Mouse (Mus musculus) testis, adult 2 months (tissue): ENCODE results near the gene Prss45. TPM values are rescaled to one million over a fixed set of nuclear protein-coding genes. Genes with fewer than 3 reads are reported as not detected.

Experiments
- H3K27ac ChIP-seq: fragments of 200-500 bp; 2 replicates; pipeline ENCODE4 v1.5.1; 2012; ENCODE audit warnings: low read depth, low read length; ENCODE audit not compliant: control insufficient read depth, insufficient read depth
- H3K27me3 ChIP-seq: fragments of 200-500 bp; 2 replicates; pipeline ENCODE4 v1.6.1; 2012; ENCODE audit warnings: mild to moderate bottlenecking, low read length, moderate library complexity; ENCODE audit not compliant: control insufficient read depth, insufficient read depth
- H3K36me3 ChIP-seq: fragments of 200-500 bp; 2 replicates; pipeline ENCODE4 v1.6.1; 2012; ENCODE audit warnings: mild to moderate bottlenecking, low read length; ENCODE audit not compliant: control insufficient read depth, insufficient read depth
- H3K4me1 ChIP-seq: fragments of 200-500 bp; 2 replicates; pipeline ENCODE4 v1.6.1; 2012; ENCODE audit warnings: low read length; ENCODE audit not compliant: control insufficient read depth, insufficient read depth
- H3K4me3 ChIP-seq: fragments of 200-500 bp; 2 replicates; pipeline ENCODE4 v1.5.1; 2012; ENCODE audit warnings: low read depth, mild to moderate bottlenecking, low read length, moderate library complexity, mixed read lengths; ENCODE audit not compliant: control insufficient read depth
- CTCF ChIP-seq: fragments of 200-500 bp; IDR thresholded peaks from 2 replicates; pipeline ENCODE4 v1.5.1; 2012; ENCODE audit warnings: low read depth, mild to moderate bottlenecking, inconsistent platforms, low read length, moderate library complexity; ENCODE audit not compliant: control insufficient read depth, insufficient read depth, insufficient replicate concordance
- POLR2A ChIP-seq: fragments of 200-500 bp; IDR thresholded peaks from 2 replicates; pipeline ENCODE4 v1.6.1; 2012; ENCODE audit warnings: low read depth, mild to moderate bottlenecking, inconsistent platforms, low read length, moderate library complexity; ENCODE audit not compliant: control insufficient read depth
- polyA plus RNA-seq: library from polyadenylated mRNA; depleted of rRNA; stranded (reverse); fragments of >200 nt; gene quantifications from 2 replicates; pipeline ENCODE4 v1.2.3, GENCODE M21; 2012

Prss45 gene
- polyA plus RNA-seq, 1 experiment, result 67.9 TPM

DNA sequence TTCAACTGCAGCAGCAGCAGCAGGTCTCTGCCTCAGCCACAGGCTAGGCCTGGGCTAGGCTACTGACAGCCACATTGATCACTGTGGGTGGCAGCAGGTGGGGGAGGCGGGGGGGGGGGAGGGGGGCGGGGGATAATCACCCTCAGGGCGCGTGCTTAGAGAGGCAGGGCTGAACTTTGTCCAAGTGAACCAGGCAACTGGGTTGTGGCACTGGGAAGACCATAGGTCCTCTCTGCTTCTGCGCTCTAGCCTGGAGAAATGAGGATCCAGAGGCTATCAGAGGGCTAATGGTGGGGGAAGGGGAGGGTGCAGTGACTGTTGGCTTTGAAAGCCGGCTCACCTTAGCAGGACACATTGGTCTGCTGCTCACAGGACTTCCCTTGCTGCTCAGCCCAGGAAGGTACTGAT is 40.9 kb downstream of the Prss45 start:
- no peak for TF ChIP-seq POLR2A
- TF ChIP-seq CTCF, result no peak
- Histone ChIP-seq H3K27me3 (no peaks in the 10 kb centered on the region), H3K4me3 (no peak overlapping the region)

GRCm38 (mm10) chr9:110877353-110877752 is 43.0 kb downstream of the Prss45 start:
- no peaks in the 10 kb centered on the region for H3K27me3 ChIP-seq
- TF ChIP-seq POLR2A (no peak), CTCF (no peak)

More for the DNA sequence above, 40.9 kb downstream of the Prss45 start:
- H3K36me3 ChIP-seq, result no peaks in the 10 kb centered on the region
- H3K27ac ChIP-seq, result no peak overlapping the region
- H3K4me1 ChIP-seq, result peaks cover 31% of the 10 kb centered on the region

DNA sequence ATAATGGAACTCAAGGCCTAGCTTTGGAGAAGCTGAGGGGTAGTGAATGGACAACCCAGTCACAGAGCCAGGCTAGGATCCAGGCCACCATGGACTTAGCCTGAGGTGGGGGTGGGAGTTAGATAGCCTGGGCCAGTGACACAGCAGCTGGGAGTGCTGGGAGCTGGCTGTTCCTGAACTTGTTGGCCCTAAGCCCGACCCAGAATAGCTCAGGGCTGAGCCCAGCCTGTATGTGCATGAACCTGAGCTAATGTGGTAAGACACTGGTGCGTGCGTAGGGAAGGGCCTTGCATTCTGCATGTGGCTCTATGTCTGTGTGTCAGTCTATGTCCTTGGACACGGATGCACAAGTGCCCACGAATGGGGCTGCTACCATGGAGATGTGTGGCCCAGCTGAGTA is 43.5 kb downstream of the Prss45 start:
- Histone ChIP-seq H3K36me3 (no peaks in the 10 kb centered on the region), H3K4me1 (peaks cover 37% of the 10 kb centered on the region), H3K27ac (peak overlapping the region; percentile 81), H3K27me3 (no peaks in the 10 kb centered on the region), H3K4me3 (no peak overlapping the region)
- TF ChIP-seq POLR2A, result peak; percentile 38; the same call in 1 of the 2 replicates
- no peak for TF ChIP-seq CTCF

More at GRCm38 (mm10) chr9:110877353-110877752, 43.0 kb downstream of the Prss45 start:
- Histone ChIP-seq H3K36me3 (no peaks in the 10 kb centered on the region), H3K4me3 (no peak overlapping the region), H3K27ac (peak overlapping the region; percentile 66), H3K4me1 (peaks cover 37% of the 10 kb centered on the region)

DNA sequence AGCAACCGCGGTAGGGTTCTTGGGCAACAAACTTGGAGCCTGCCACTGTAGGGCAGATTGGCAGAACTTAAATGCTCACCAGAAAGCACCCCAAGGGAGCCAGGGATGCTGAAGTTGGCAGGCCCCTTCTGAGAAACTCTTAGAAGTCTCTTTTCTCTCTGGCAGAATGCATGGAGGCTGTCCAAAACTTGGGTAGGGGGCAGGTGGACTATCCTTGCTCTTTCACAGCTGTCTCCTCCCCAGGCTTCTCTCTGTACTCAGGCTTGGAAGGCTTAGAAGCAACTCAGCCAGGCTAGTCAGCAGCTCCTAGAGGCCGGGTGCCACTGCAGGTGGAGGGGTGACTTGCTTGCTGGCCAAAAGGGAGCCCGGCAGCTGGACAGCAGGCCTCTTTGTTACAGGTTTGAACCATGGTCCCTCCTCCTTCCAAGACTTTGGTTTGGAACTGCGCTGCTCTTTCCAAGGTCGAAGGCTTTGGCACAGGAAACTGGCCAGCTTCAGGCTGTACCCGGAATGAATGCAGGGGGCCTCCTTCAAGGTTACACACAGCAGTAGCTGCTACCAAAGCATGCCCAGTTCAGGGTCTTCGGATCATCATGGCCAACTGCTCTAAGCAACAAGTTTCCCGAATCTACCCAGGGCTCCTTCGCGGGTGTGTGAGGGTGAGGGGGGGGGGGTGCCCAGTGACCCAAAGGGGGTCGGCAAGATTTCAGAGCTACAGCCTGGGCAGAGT is 45.0 kb downstream of the Prss45 start, which contains the start of gene Als2cl:
Als2cl (plus strand) TSS at position 680 of the 730 bp plus-strand sequence.
- H3K36me3 ChIP-seq, result no peaks in the 10 kb centered on the region
- peak within 1 kb of the TSS; percentile 88 for H3K27ac ChIP-seq
- H3K4me1 ChIP-seq, result peaks cover 27% of the 10 kb centered on the region
- no peaks in the 10 kb centered on the region for H3K27me3 ChIP-seq
- no peak for TF ChIP-seq CTCF
- TF ChIP-seq POLR2A, result no peak
- peak within 1 kb of the TSS; percentile 83 for H3K4me3 ChIP-seq

GRCm38 (mm10) chr9:110879998-110880561 is 45.7 kb downstream of the Prss45 start, which contains the start of gene Tmie:
Tmie (minus strand) TSS chr9:110880113.
- H3K27me3 ChIP-seq, result no peaks in the 10 kb centered on the region
- no peaks in the 10 kb centered on the region for H3K36me3 ChIP-seq
- H3K4me3 ChIP-seq, result peak within 1 kb of the TSS; percentile 83
- H3K4me1 ChIP-seq, result peaks cover 24% of the 10 kb centered on the region
- TF ChIP-seq POLR2A (peak; percentile 52), CTCF (no peak)
- H3K27ac ChIP-seq, result peak within 1 kb of the TSS; percentile 88

DNA sequence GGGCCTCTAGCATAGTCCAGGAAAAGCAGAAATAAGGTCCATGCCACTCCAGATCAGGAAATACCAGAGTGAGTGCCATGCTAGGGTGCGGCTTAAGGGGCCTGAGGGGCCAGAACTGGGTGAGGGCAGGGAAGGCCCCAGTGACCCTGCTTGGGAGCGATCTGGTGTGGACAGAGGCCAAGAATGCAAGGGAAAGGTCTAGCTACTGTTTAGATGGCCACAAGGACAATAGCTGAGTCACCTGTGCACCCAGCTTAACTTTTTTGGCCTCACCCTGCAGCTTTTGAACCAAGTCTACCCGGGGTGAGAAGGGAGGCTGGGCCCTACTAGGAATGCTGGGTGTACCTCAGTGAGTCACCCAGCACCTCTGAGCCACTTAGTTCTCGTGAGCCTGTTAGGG is 46.4 kb downstream of the Prss45 start:
- H3K4me3 ChIP-seq, result peak overlapping the region; percentile 83
- no peak overlapping the region; the same call in 1 of the 2 replicates for H3K27ac ChIP-seq
- no peaks in the 10 kb centered on the region for H3K27me3 ChIP-seq
- H3K4me1 ChIP-seq, result peaks cover 24% of the 10 kb centered on the region
- no peaks in the 10 kb centered on the region for H3K36me3 ChIP-seq
- TF ChIP-seq CTCF (no peak), POLR2A (no peak)

DNA sequence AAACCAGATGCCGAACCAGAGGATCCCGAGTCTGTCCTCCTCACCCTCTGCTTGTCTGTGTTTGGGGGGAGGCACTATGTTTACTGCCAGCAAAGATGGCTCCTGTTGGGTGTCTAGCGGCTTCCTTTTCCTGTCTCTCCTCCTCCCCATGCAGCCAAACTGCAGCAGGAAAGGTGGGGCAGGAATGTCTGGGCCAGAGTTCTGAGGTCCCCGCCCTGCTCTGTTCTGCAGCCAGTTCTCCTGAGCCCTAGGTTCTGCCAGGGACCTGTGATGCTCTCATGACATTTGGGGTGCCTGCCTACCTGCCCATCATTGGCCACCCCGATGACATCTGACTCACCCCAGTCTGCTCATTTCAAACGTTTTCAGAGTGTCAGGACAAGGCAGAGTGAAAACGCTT is 47.6 kb downstream of the Prss45 start:
- no peaks in the 10 kb centered on the region for H3K27me3 ChIP-seq
- TF ChIP-seq POLR2A (no peak), CTCF (no peak)
- H3K27ac ChIP-seq, result no peak overlapping the region
- no peaks in the 10 kb centered on the region for H3K36me3 ChIP-seq
- peaks cover 24% of the 10 kb centered on the region for H3K4me1 ChIP-seq
- no peak overlapping the region for H3K4me3 ChIP-seq
